Comparison of ENCODE assay signal across 8 mouse cellular contexts in the genomic region with DNA sequence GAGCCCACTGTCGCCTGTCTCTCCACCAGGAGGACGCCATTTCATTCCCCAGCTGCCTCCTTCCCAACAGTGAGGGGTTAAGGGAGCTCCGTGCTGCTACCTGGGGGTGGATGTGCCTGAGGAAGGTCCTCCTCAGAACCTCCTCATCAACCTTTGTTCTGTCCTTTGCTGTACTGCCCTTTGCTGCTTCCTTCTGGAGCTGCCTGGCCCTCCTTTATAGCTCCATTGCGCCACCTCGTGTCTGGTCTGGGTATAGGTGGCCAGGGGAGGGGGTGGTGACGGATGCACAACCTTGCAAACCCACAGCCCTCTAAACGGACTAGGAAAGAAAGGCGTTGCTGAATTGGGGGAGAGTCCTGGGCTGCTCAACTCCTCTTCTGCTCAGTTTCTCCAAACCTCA. TPM values are rescaled to one million over a fixed set of nuclear protein-coding genes. Genes with fewer than 3 reads are reported as not detected.
A peak's percentile ranks its signal among the peaks of the same experiment; 100 is the strongest.
DNase-seq lines count a peak whose midpoint lies in the region; ATAC-seq and TF ChIP-seq lines count a peak whose summit lies in the region.

No protein-coding gene starts in this region.

- peak; percentile 26; the same call in 1 of the 2 replicates for ATAC-seq in embryonic facial prominence, embryonic 12.5 days (ENCODE audit: insufficient number of reproducible peaks, insufficient read depth, low FRiP score, low TSS enrichment)
- peak; percentile 54; the same call in 1 of the 2 replicates for ATAC-seq in limb, embryonic 14.5 days (ENCODE audit: low FRiP score, low read depth)
- ATAC-seq in midbrain, postnatal 0 days (ENCODE audit: low FRiP score) = peak; percentile 69

- TF ChIP-seq POLR2A in kidney, adult 2 months (IDR thresholded peaks at IDR 0.05; ENCODE audit: low read depth, low read length) = no peak
- TF ChIP-seq POLR2A in limb, embryonic 14.5 days (IDR thresholded peaks at IDR 0.05; ENCODE audit: borderline replicate concordance, extremely low read depth, insufficient read depth, insufficient read length) = no peak

- H3K4me1 ChIP-seq in embryonic facial prominence, embryonic 12.5 days = no peaks in the 10 kb centered on the region
- H3K4me1 ChIP-seq in kidney, adult 2 months (ENCODE audit: control insufficient read depth, insufficient read depth, low read length) = no peaks in the 10 kb centered on the region
- H3K4me1 ChIP-seq in limb, embryonic 14.5 days (ENCODE audit: control insufficient read depth, insufficient read depth, low read length) = no peaks in the 10 kb centered on the region
- H3K4me1 ChIP-seq in midbrain, postnatal 0 days (ENCODE audit: insufficient read depth, low read length) = peaks cover under 1% of the 10 kb centered on the region; the same call in 1 of the 2 replicates

- no peaks in the 10 kb centered on the region for H3K27me3 ChIP-seq in embryonic facial prominence, embryonic 12.5 days
- H3K27me3 ChIP-seq in kidney, adult 2 months (replicated peaks; ENCODE audit: control insufficient read depth, insufficient read depth, low read length) = no peaks in the 10 kb centered on the region
- no peaks in the 10 kb centered on the region for H3K27me3 ChIP-seq in limb, embryonic 14.5 days (ENCODE audit: control insufficient read depth, insufficient read depth, low read length)
- no peaks in the 10 kb centered on the region for H3K27me3 ChIP-seq in midbrain, postnatal 0 days (ENCODE audit: insufficient read depth, low read length)

- H3K9ac ChIP-seq in embryonic facial prominence, embryonic 12.5 days = peak overlapping the region; percentile 24
- H3K9ac ChIP-seq in limb, embryonic 14.5 days (ENCODE audit: low read depth, low read length, severe bottlenecking) = no peak overlapping the region
- no peak overlapping the region for H3K9ac ChIP-seq in midbrain, postnatal 0 days (replicated peaks; ENCODE audit: low read length, poor library complexity, severe bottlenecking)

- H3K4me3 ChIP-seq in embryonic facial prominence, embryonic 12.5 days = no peak overlapping the region
- no peak overlapping the region for H3K4me3 ChIP-seq in kidney, adult 2 months (ENCODE audit: insufficient read depth, low read depth, low read length)
- H3K4me3 ChIP-seq in limb, embryonic 14.5 days (replicated peaks; ENCODE audit: low read length) = no peak overlapping the region
- no peak overlapping the region for H3K4me3 ChIP-seq in midbrain, postnatal 0 days (ENCODE audit: low read depth, low read length)

- H3K36me3 ChIP-seq in embryonic facial prominence, embryonic 12.5 days = peaks cover 38% of the 10 kb centered on the region
- no peaks in the 10 kb centered on the region for H3K36me3 ChIP-seq in kidney, adult 2 months (ENCODE audit: control insufficient read depth, insufficient read depth, low read length)
- peaks cover 47% of the 10 kb centered on the region for H3K36me3 ChIP-seq in limb, embryonic 14.5 days (ENCODE audit: control insufficient read depth, insufficient read depth, low read length)
- H3K36me3 ChIP-seq in midbrain, postnatal 0 days (ENCODE audit: insufficient read depth, low read length) = peaks cover 10% of the 10 kb centered on the region

- TF ChIP-seq CTCF in kidney, adult 2 months (conservative IDR thresholded peaks at IDR 0.05; ENCODE audit: insufficient read depth, insufficient read length, low read depth, low read length) = peak; percentile 97
- peak; percentile 97 for TF ChIP-seq CTCF in midbrain, postnatal 0 days (IDR thresholded peaks at IDR 0.05)

- no peak overlapping the region for H3K27ac ChIP-seq in embryonic facial prominence, embryonic 12.5 days
- no peak overlapping the region for H3K27ac ChIP-seq in kidney, adult 2 months (ENCODE audit: insufficient read depth, low read depth, low read length)
- no peak overlapping the region for H3K27ac ChIP-seq in limb, embryonic 14.5 days (replicated peaks; ENCODE audit: low read depth, low read length)
- H3K27ac ChIP-seq in midbrain, postnatal 0 days (ENCODE audit: low read depth, low read length) = peak overlapping the region; percentile 48

- H3K9me3 ChIP-seq in embryonic facial prominence, embryonic 12.5 days = no peaks in the 10 kb centered on the region
- no peaks in the 10 kb centered on the region for H3K9me3 ChIP-seq in limb, embryonic 14.5 days (ENCODE audit: control insufficient read depth, low read length)
- no peaks in the 10 kb centered on the region for H3K9me3 ChIP-seq in midbrain, postnatal 0 days (ENCODE audit: low read length)

- DNase-seq in A20 (ENCODE audit: low read depth, low spot score) = peak; percentile 76
- peak; percentile 88 to 90 for DNase-seq in adrenal gland, postnatal 36 days
- DNase-seq in heart, adult 9 months (ENCODE audit: low spot score in 2 of 2) = peak; percentile 72 to 77
- peak; percentile 81 for DNase-seq in kidney, adult 2 months
- DNase-seq in limb, embryonic 14.5 days (ENCODE audit: low spot score) = no peak
- DNase-seq in midbrain, postnatal 0 days (ENCODE audit: low spot score) = peak; percentile 70
- DNase-seq in spleen, postnatal 10 days (ENCODE audit: low spot score in 2 of 2) = peak; percentile 93

- WGBS in embryonic facial prominence, embryonic 12.5 days = 20% methylated on average over 8 of the region's 8 CpGs
- 20% methylated on average over 8 of the region's 8 CpGs for WGBS in kidney, adult 2 months
- WGBS in limb, embryonic 14.5 days = 16% methylated on average over 8 of the region's 8 CpGs
- WGBS in midbrain, postnatal 0 days = 17% methylated on average over 8 of the region's 8 CpGs

- H3K4me2 ChIP-seq in embryonic facial prominence, embryonic 12.5 days (replicated peaks) = no peak overlapping the region
- no peak overlapping the region for H3K4me2 ChIP-seq in limb, embryonic 14.5 days (replicated peaks; ENCODE audit: low read depth, low read length, severe bottlenecking)
- H3K4me2 ChIP-seq in midbrain, postnatal 0 days (ENCODE audit: low read depth, low read length, poor library complexity, severe bottlenecking) = no peak overlapping the region

RNA-seq across cellular contexts. Expression of a gene that starts 3.1 kb away (rescaled TPM):
- under 1 TPM; 0.66 to 0.76 TPM for total RNA-seq in adrenal gland, postnatal 36 days (2021)
- 1.9 and 2.2 TPM in 2 replicates for polyA plus RNA-seq in embryonic facial prominence, embryonic 12.5 days (2016; fragmentation: Nextera tagmentation; extraction: Ambion mirVana)
- polyA plus RNA-seq in kidney, adult 2 months (2012; rRNA removed) = 1.0 and 1.5 TPM in 2 replicates
- polyA plus RNA-seq in limb, embryonic 14.5 days (2012; rRNA removed) = 4.1 and 5.7 TPM in 2 replicates
- 0.88 and 1.7 TPM in 2 replicates for polyA plus RNA-seq in limb, embryonic 14.5 days (2014; fragmentation: Nextera tagmentation; extraction: Ambion mirVana)
- total RNA-seq in midbrain, postnatal 0 days (2014; rRNA removed) = 3.6 and 4.0 TPM in 2 replicates
- polyA plus RNA-seq in midbrain, postnatal 0 days (2015; fragmentation: Nextera tagmentation; extraction: Ambion mirVana) = 3.2 and 3.9 TPM in 2 replicates

RNA-seq across cellular contexts. Expression of a gene that starts 7.6 kb away (rescaled TPM):
- total RNA-seq in adrenal gland, postnatal 36 days (2021) = 10 to 100 TPM; 68.1 to 87.1 TPM
- 22.9 and 31.7 TPM in 2 replicates for polyA plus RNA-seq in embryonic facial prominence, embryonic 12.5 days (2016; fragmentation: Nextera tagmentation; extraction: Ambion mirVana)
- 71.2 and 88.0 TPM in 2 replicates for polyA plus RNA-seq in kidney, adult 2 months (2012; rRNA removed)
- 31.8 and 45.8 TPM in 2 replicates for polyA plus RNA-seq in limb, embryonic 14.5 days (2012; rRNA removed)
- 37.8 and 38.8 TPM in 2 replicates for polyA plus RNA-seq in limb, embryonic 14.5 days (2014; fragmentation: Nextera tagmentation; extraction: Ambion mirVana)
- 44.9 and 85.1 TPM in 2 replicates for total RNA-seq in midbrain, postnatal 0 days (2014; rRNA removed)
- 110 and 122 TPM in 2 replicates for polyA plus RNA-seq in midbrain, postnatal 0 days (2015; fragmentation: Nextera tagmentation; extraction: Ambion mirVana)

RNA-seq across cellular contexts. Expression of a gene that starts 12.6 kb away (rescaled TPM):
- 1 to 10 TPM; 1.3 to 1.9 TPM for total RNA-seq in adrenal gland, postnatal 36 days (2021)
- polyA plus RNA-seq in embryonic facial prominence, embryonic 12.5 days (2016; fragmentation: Nextera tagmentation; extraction: Ambion mirVana) = 2.3 and 3.0 TPM in 2 replicates
- polyA plus RNA-seq in kidney, adult 2 months (2012; rRNA removed) = 2.2 and 2.4 TPM in 2 replicates
- 15.9 and 18.5 TPM in 2 replicates for polyA plus RNA-seq in limb, embryonic 14.5 days (2012; rRNA removed)
- polyA plus RNA-seq in limb, embryonic 14.5 days (2014; fragmentation: Nextera tagmentation; extraction: Ambion mirVana) = 1.9 and 3.0 TPM in 2 replicates
- 7.5 and 19.3 TPM in 2 replicates for total RNA-seq in midbrain, postnatal 0 days (2014; rRNA removed)
- polyA plus RNA-seq in midbrain, postnatal 0 days (2015; fragmentation: Nextera tagmentation; extraction: Ambion mirVana) = 5.6 and 6.8 TPM in 2 replicates

RNA-seq across cellular contexts. Expression of a gene that starts 30.4 kb away (rescaled TPM):
- 10 to 100 TPM; 29.0 to 33.1 TPM for total RNA-seq in adrenal gland, postnatal 36 days (2021)
- polyA plus RNA-seq in embryonic facial prominence, embryonic 12.5 days (2016; fragmentation: Nextera tagmentation; extraction: Ambion mirVana) = 42.5 and 44.8 TPM in 2 replicates
- polyA plus RNA-seq in kidney, adult 2 months (2012; rRNA removed) = 44.9 and 51.0 TPM in 2 replicates
- 57.2 and 82.7 TPM in 2 replicates for polyA plus RNA-seq in limb, embryonic 14.5 days (2012; rRNA removed)
- 33.1 and 37.6 TPM in 2 replicates for polyA plus RNA-seq in limb, embryonic 14.5 days (2014; fragmentation: Nextera tagmentation; extraction: Ambion mirVana)
- 23.2 and 23.9 TPM in 2 replicates for total RNA-seq in midbrain, postnatal 0 days (2014; rRNA removed)
- polyA plus RNA-seq in midbrain, postnatal 0 days (2015; fragmentation: Nextera tagmentation; extraction: Ambion mirVana) = 8.7 and 11.9 TPM in 2 replicates

RNA-seq across cellular contexts. Expression of a gene that starts 35.3 kb away (rescaled TPM):
- total RNA-seq in adrenal gland, postnatal 36 days (2021) = 10 to 100 TPM; 43.9 to 58.9 TPM
- polyA plus RNA-seq in embryonic facial prominence, embryonic 12.5 days (2016; fragmentation: Nextera tagmentation; extraction: Ambion mirVana) = 44.3 and 48.2 TPM in 2 replicates
- 30.9 and 33.5 TPM in 2 replicates for polyA plus RNA-seq in kidney, adult 2 months (2012; rRNA removed)
- 116 and 135 TPM in 2 replicates for polyA plus RNA-seq in limb, embryonic 14.5 days (2012; rRNA removed)
- 46.0 and 56.2 TPM in 2 replicates for polyA plus RNA-seq in limb, embryonic 14.5 days (2014; fragmentation: Nextera tagmentation; extraction: Ambion mirVana)
- total RNA-seq in midbrain, postnatal 0 days (2014; rRNA removed) = 11.8 and 12.1 TPM in 2 replicates
- polyA plus RNA-seq in midbrain, postnatal 0 days (2015; fragmentation: Nextera tagmentation; extraction: Ambion mirVana) = 9.6 and 12.0 TPM in 2 replicates
